Mouse (Mus musculus) heart, postnatal 0 days (tissue): ENCODE data around the gene Cd160.

Experiments
- CTCF ChIP-seq: IDR thresholded peaks from 2 replicates; pipeline ENCODE4 v1.5.1; 2016; ENCODE audit warnings: antibody characterized with exemption, control low read depth, low read depth
- EP300 ChIP-seq: IDR thresholded peaks from 2 replicates; pipeline ENCODE4 v1.6.1; 2016; ENCODE audit warnings: antibody characterized with exemption, low read depth

- TF ChIP-seq EP300 = no peak
- no peak for TF ChIP-seq CTCF
Observed at GRCm38 (mm10) chr3:96808651-96809050, 20.5 kb downstream of the Cd160 start.
